Mouse (Mus musculus): Measurements from ENCODE around the gene Sh3gl3. TPM values are rescaled to one million over a fixed set of nuclear protein-coding genes. Genes with fewer than 3 reads are reported as not detected.

The Sh3gl3 gene
- polyA plus RNA-seq, 1 experiment, result not detected

GRCm38 (mm10) chr7:82223906-82224846 lies 50.5 kb downstream of the Sh3gl3 start:
- Histone ChIP-seq H3K27ac (ENCODE audit: insufficient read depth, low read depth, low read length) (no peak overlapping the region), H3K4me1 (ENCODE audit: control insufficient read depth, insufficient read depth, low read length) (peaks cover 9% of the 10 kb centered on the region; the same call in 1 of the 2 replicates), H3K4me3 (ENCODE audit: insufficient read depth, low read depth, low read length) (no peak overlapping the region)
- TF ChIP-seq CTCF (IDR thresholded peaks at IDR 0.05; ENCODE audit: insufficient read depth, low read depth, low read length), result no peak
- no peak for TF ChIP-seq POLR2A (IDR thresholded peaks at IDR 0.05; ENCODE audit: insufficient read depth, low read depth, low read length)
- 56% methylated on average over 10 of the region's 10 CpGs for WGBS

GRCm38 (mm10) chr7:82233201-82233600 lies 59.6 kb downstream of the Sh3gl3 start:
- H3K4me3 ChIP-seq (ENCODE audit: insufficient read depth, low read depth, low read length), result no peak overlapping the region
- 86% methylated on average over 7 of the region's 7 CpGs for WGBS
- H3K4me1 ChIP-seq (ENCODE audit: control insufficient read depth, insufficient read depth, low read length), result peaks cover 5% of the 10 kb centered on the region; the same call in 1 of the 2 replicates
- TF ChIP-seq POLR2A (IDR thresholded peaks at IDR 0.05; ENCODE audit: insufficient read depth, low read depth, low read length), result no peak
- H3K27ac ChIP-seq (ENCODE audit: insufficient read depth, low read depth, low read length), result no peak overlapping the region

- TF ChIP-seq CTCF (IDR thresholded peaks at IDR 0.05; ENCODE audit: insufficient read depth, low read depth, low read length), result no peak
- TF ChIP-seq POLR2A (IDR thresholded peaks at IDR 0.05; ENCODE audit: insufficient read depth, low read depth, low read length), result no peak
- Histone ChIP-seq H3K4me3 (ENCODE audit: insufficient read depth, low read depth, low read length) (no peak overlapping the region), H3K4me1 (ENCODE audit: control insufficient read depth, insufficient read depth, low read length) (peaks cover 5% of the 10 kb centered on the region; the same call in 1 of the 2 replicates), H3K27ac (ENCODE audit: insufficient read depth, low read depth, low read length) (no peak overlapping the region)
- WGBS, result 72% methylated on average over 11 of the region's 11 CpGs
Measured at GRCm38 (mm10) chr7:82234010-82234897, 60.6 kb downstream of the Sh3gl3 start.

GRCm38 (mm10) chr7:82234898-82235290 lies 61.3 kb downstream of the Sh3gl3 start:
- TF ChIP-seq POLR2A (IDR thresholded peaks at IDR 0.05; ENCODE audit: insufficient read depth, low read depth, low read length) (no peak), CTCF (IDR thresholded peaks at IDR 0.05; ENCODE audit: insufficient read depth, low read depth, low read length) (no peak)
- no peak overlapping the region for H3K4me3 ChIP-seq (ENCODE audit: insufficient read depth, low read depth, low read length)
- WGBS, result 45% methylated on average over 4 of the region's 4 CpGs
- peaks cover 5% of the 10 kb centered on the region; the same call in 1 of the 2 replicates for H3K4me1 ChIP-seq (ENCODE audit: control insufficient read depth, insufficient read depth, low read length)
- no peak overlapping the region for H3K27ac ChIP-seq (ENCODE audit: insufficient read depth, low read depth, low read length)

GRCm38 (mm10) chr7:82235486-82235885 lies 61.8 kb downstream of the Sh3gl3 start:
- 75% methylated on average over 9 of the region's 9 CpGs for WGBS
- Histone ChIP-seq H3K4me3 (ENCODE audit: insufficient read depth, low read depth, low read length) (no peak overlapping the region), H3K27ac (ENCODE audit: insufficient read depth, low read depth, low read length) (no peak overlapping the region), H3K4me1 (ENCODE audit: control insufficient read depth, insufficient read depth, low read length) (peaks cover 5% of the 10 kb centered on the region; the same call in 1 of the 2 replicates)
- TF ChIP-seq POLR2A (IDR thresholded peaks at IDR 0.05; ENCODE audit: insufficient read depth, low read depth, low read length) (no peak), CTCF (IDR thresholded peaks at IDR 0.05; ENCODE audit: insufficient read depth, low read depth, low read length) (no peak)

GRCm38 (mm10) chr7:82236152-82236898 lies 62.7 kb downstream of the Sh3gl3 start:
- TF ChIP-seq POLR2A (IDR thresholded peaks at IDR 0.05; ENCODE audit: insufficient read depth, low read depth, low read length), result no peak
- no peak for TF ChIP-seq CTCF (IDR thresholded peaks at IDR 0.05; ENCODE audit: insufficient read depth, low read depth, low read length)
- no peak overlapping the region for H3K27ac ChIP-seq (ENCODE audit: insufficient read depth, low read depth, low read length)
- WGBS, result 78% methylated on average over 11 of the region's 11 CpGs
- H3K4me3 ChIP-seq (ENCODE audit: insufficient read depth, low read depth, low read length), result no peak overlapping the region
- H3K4me1 ChIP-seq (ENCODE audit: control insufficient read depth, insufficient read depth, low read length), result peaks cover 9% of the 10 kb centered on the region

- no peak overlapping the region for H3K27ac ChIP-seq (ENCODE audit: insufficient read depth, low read depth, low read length)
- TF ChIP-seq POLR2A (IDR thresholded peaks at IDR 0.05; ENCODE audit: insufficient read depth, low read depth, low read length) (no peak), CTCF (IDR thresholded peaks at IDR 0.05; ENCODE audit: insufficient read depth, low read depth, low read length) (no peak)
- no peak overlapping the region for H3K4me3 ChIP-seq (ENCODE audit: insufficient read depth, low read depth, low read length)
- peaks cover 9% of the 10 kb centered on the region for H3K4me1 ChIP-seq (ENCODE audit: control insufficient read depth, insufficient read depth, low read length)
- 93% methylated on average over 4 of the region's 4 CpGs for WGBS
Measured at GRCm38 (mm10) chr7:82236899-82237162, 63.2 kb downstream of the Sh3gl3 start.

- Histone ChIP-seq H3K27ac (ENCODE audit: insufficient read depth, low read depth, low read length) (no peak overlapping the region), H3K4me3 (ENCODE audit: insufficient read depth, low read depth, low read length) (no peak overlapping the region), H3K4me1 (ENCODE audit: control insufficient read depth, insufficient read depth, low read length) (peaks cover 4% of the 10 kb centered on the region; the same call in 1 of the 2 replicates)
- 75% methylated on average over 8 of the region's 8 CpGs for WGBS
- TF ChIP-seq CTCF (IDR thresholded peaks at IDR 0.05; ENCODE audit: insufficient read depth, low read depth, low read length) (no peak), POLR2A (IDR thresholded peaks at IDR 0.05; ENCODE audit: insufficient read depth, low read depth, low read length) (no peak)
Measured at GRCm38 (mm10) chr7:82240424-82241240, 67.0 kb downstream of the Sh3gl3 start.
